ENCODE assay signal across 16 mouse cellular contexts in genomic region chr7:97346111-97346821, GRCm38 (mm10). TPM values are rescaled to one million over a fixed set of nuclear protein-coding genes. Genes with fewer than 3 reads are reported as not detected.
DNase-seq lines count a peak whose midpoint lies in the region; ATAC-seq lines count a peak whose summit lies in the region.
"Had no signal": no experiment of that assay in that cellular context is flagged by ENCODE, and none has a peak within 500 bp of the region (broad histone marks: within the 10 kb centered on the region; RNA-seq: fewer than 3 reads in every experiment).

No protein-coding gene starts in this region.

- no peak overlapping the region for H3K4me3 ChIP-seq in forebrain, embryonic 16.5 days (replicated peaks; ENCODE audit: low read length)
- H3K4me3 ChIP-seq: embryonic facial prominence, embryonic 13.5 days; neural tube, embryonic 13.5 days; stomach, embryonic 15.5 days had no signal

- DNase-seq in heart, postnatal 4 days, result peak; percentile 26
- DNase-seq in heart, postnatal 25 days (ENCODE audit: low spot score), result no peak
- peak; percentile 20 to 23 for DNase-seq in right cerebral cortex, postnatal 10 days (ENCODE audit: low spot score in 2 of 2)
- no peak for DNase-seq in right cerebral cortex, postnatal 25 days
- no peak for DNase-seq in adrenal gland, adult (ENCODE audit: inconsistent age in 2 of 2, low spot score in 1 of 2)
- DNase-seq: adrenal gland, postnatal 14 days; kidney, adult 18-20 months; kidney, postnatal 4 days; lung, adult 18-20 months; thymus, postnatal 14 days had no signal

- ATAC-seq in forebrain, embryonic 16.5 days, result no peak
- peak; percentile 15 for ATAC-seq in megakaryocyte-erythroid progenitor cell, adult 5-6 weeks (replicated peaks; ENCODE audit: low FRiP score, low TSS enrichment, poor library complexity, severe bottlenecking)

- H3K27ac ChIP-seq in forebrain, embryonic 16.5 days (ENCODE audit: low read length), result peak overlapping the region; percentile 80
- H3K27ac ChIP-seq: embryonic facial prominence, embryonic 13.5 days; neural tube, embryonic 13.5 days; stomach, embryonic 15.5 days had no signal

- no peak overlapping the region for H3K9ac ChIP-seq in forebrain, embryonic 16.5 days (replicated peaks; ENCODE audit: low read depth, low read length)
- H3K9ac ChIP-seq: embryonic facial prominence, embryonic 13.5 days; neural tube, embryonic 13.5 days; stomach, embryonic 15.5 days had no signal

- H3K4me1 ChIP-seq in forebrain, embryonic 16.5 days (replicated peaks; ENCODE audit: control insufficient read depth, insufficient read depth, low read length), result peaks cover 20% of the 10 kb centered on the region
- H3K4me1 ChIP-seq: stomach, embryonic 15.5 days had no signal

- no peaks in the 10 kb centered on the region for H3K27me3 ChIP-seq in forebrain, embryonic 16.5 days (replicated peaks; ENCODE audit: control insufficient read depth, insufficient read depth, low read length)
- H3K27me3 ChIP-seq: embryonic facial prominence, embryonic 13.5 days; neural tube, embryonic 13.5 days; stomach, embryonic 15.5 days had no signal

- no peaks in the 10 kb centered on the region for H3K36me3 ChIP-seq in forebrain, embryonic 16.5 days (ENCODE audit: control insufficient read depth, insufficient read depth)
- H3K36me3 ChIP-seq: stomach, embryonic 15.5 days had no signal

- no peak overlapping the region for H3K4me2 ChIP-seq in forebrain, embryonic 16.5 days (ENCODE audit: low read length)
- H3K4me2 ChIP-seq: embryonic facial prominence, embryonic 13.5 days; neural tube, embryonic 13.5 days; stomach, embryonic 15.5 days had no signal

- 64% methylated on average over 9 of the region's 9 CpGs for WGBS in forebrain, embryonic 16.5 days

- intact Hi-C loops in heart, postnatal 25 days (cut with DNase I), result no loop called here

- H3K9me3 ChIP-seq in forebrain, embryonic 16.5 days (ENCODE audit: control insufficient read depth, low read length), result no peaks in the 10 kb centered on the region
- H3K9me3 ChIP-seq: embryonic facial prominence, embryonic 13.5 days; neural tube, embryonic 13.5 days; stomach, embryonic 15.5 days had no signal

RNA-seq across cellular contexts. Expression of gene Kctd21, which starts 14.1 kb away (rescaled TPM):
- total RNA-seq in heart, postnatal 4 days (2021), result 1 to 10 TPM in 1 of 2 experiments, under 1 TPM in 1; 0.92 to 1.1 TPM
- total RNA-seq in heart, postnatal 25 days (2021), result 1 to 10 TPM; 3.6 to 4.0 TPM
- polyA plus RNA-seq in forebrain, embryonic 16.5 days (2015; fragmentation: Nextera tagmentation; extraction: Ambion mirVana), result 7.5 and 7.8 TPM in 2 replicates
- total RNA-seq in megakaryocyte-erythroid progenitor cell, adult 5-6 weeks (2014; fragmentation: Nextera tagmentation), result 0.69 and 1.6 TPM in 2 replicates
- total RNA-seq in megakaryocyte-erythroid progenitor cell, adult 5-6 weeks (2017), result 0.76 and 1.7 TPM in 2 replicates

RNA-seq across cellular contexts. Expression of gene Usp35, which starts 14.4 kb away (rescaled TPM):
- total RNA-seq in heart, postnatal 4 days (2021), result 1 to 10 TPM in 1 of 2 experiments, under 1 TPM in 1; 0.60 to 1.5 TPM
- total RNA-seq in heart, postnatal 25 days (2021), result under 1 TPM; 0.61 to 0.65 TPM
- 3.9 and 4.4 TPM in 2 replicates for polyA plus RNA-seq in forebrain, embryonic 16.5 days (2015; fragmentation: Nextera tagmentation; extraction: Ambion mirVana)
- 0.44 and 2.9 TPM in 2 replicates for total RNA-seq in megakaryocyte-erythroid progenitor cell, adult 5-6 weeks (2014; fragmentation: Nextera tagmentation)
- not detected in 2 replicates for total RNA-seq in megakaryocyte-erythroid progenitor cell, adult 5-6 weeks (2017)
- total RNA-seq: common myeloid progenitor, adult 5-6 weeks had no signal

RNA-seq across cellular contexts. Expression of gene Alg8, which starts 25.1 kb away (rescaled TPM):
- 10 to 100 TPM; 12.5 to 13.4 TPM for total RNA-seq in heart, postnatal 4 days (2021)
- 1 to 10 TPM; 4.8 to 5.4 TPM for total RNA-seq in heart, postnatal 25 days (2021)
- polyA plus RNA-seq in forebrain, embryonic 16.5 days (2015; fragmentation: Nextera tagmentation; extraction: Ambion mirVana), result 18.6 and 19.1 TPM in 2 replicates
- total RNA-seq in megakaryocyte-erythroid progenitor cell, adult 5-6 weeks (2014; fragmentation: Nextera tagmentation), result 67.6 and 71.5 TPM in 2 replicates
- 35.9 and 46.3 TPM in 2 replicates for total RNA-seq in megakaryocyte-erythroid progenitor cell, adult 5-6 weeks (2017)

RNA-seq across cellular contexts. Expression of gene Ndufc2, which starts 53.5 kb away (rescaled TPM):
- total RNA-seq in heart, postnatal 4 days (2021), result 100 to 1,000 TPM; 507 TPM
- total RNA-seq in heart, postnatal 25 days (2021), result 100 to 1,000 TPM; 521 to 565 TPM
- polyA plus RNA-seq in forebrain, embryonic 16.5 days (2015; fragmentation: Nextera tagmentation; extraction: Ambion mirVana), result 398 and 425 TPM in 2 replicates
- 188 and 266 TPM in 2 replicates for total RNA-seq in megakaryocyte-erythroid progenitor cell, adult 5-6 weeks (2014; fragmentation: Nextera tagmentation)
- total RNA-seq in megakaryocyte-erythroid progenitor cell, adult 5-6 weeks (2017), result 369 and 388 TPM in 2 replicates

Comparison
In these comparisons a context has a peak if more than half of its experiments do, and no peak if none do; other contexts are left out.
1. DNase-seq: peak in heart, postnatal 4 days (single experiment) and right cerebral cortex, postnatal 10 days (2 of 2); none in heart, postnatal 25 days (single experiment), right cerebral cortex, postnatal 25 days (single experiment) and adrenal gland, adult (0 of 2).